Mouse (Mus musculus): ENCODE results near the gene Ubtd2. TPM values are rescaled to one million over a fixed set of nuclear protein-coding genes. Genes with fewer than 3 reads are reported as not detected.

The Ubtd2 gene
- polyA plus RNA-seq, 1 experiment, result 2.4 TPM

DNA sequence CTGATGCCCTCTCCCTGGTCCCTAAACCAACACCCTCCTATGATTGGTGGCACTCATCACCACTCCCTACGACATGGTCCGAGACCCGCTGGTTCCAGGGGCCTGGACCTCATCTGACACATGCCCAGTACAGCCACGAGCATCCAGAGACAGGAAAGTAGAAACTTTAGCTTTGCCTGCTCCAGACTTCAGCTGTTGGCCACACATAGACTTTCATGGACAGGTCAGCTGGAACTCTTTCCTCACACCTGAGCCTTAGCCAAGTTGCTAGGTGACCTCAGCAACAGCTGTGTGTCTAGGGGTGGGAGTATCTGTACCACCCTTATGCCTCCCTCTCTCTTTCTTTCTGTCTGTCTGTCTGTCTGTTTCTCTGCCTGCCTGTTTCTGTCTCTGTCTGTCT, 93.1 kb downstream of the Ubtd2 start:
- no peak for TF ChIP-seq CTCF (IDR thresholded peaks at IDR 0.05; ENCODE audit: extremely low read depth, insufficient read depth, insufficient read length, insufficient replicate concordance)
- TF ChIP-seq POLR2A (IDR thresholded peaks at IDR 0.05; ENCODE audit: low read depth, low read length), result no peak
- H3K27me3 ChIP-seq (ENCODE audit: control insufficient read depth, insufficient read depth, low read length), result no peaks in the 10 kb centered on the region
- WGBS, result 83% methylated on average over 4 of the region's 4 CpGs
- peaks cover 12% of the 10 kb centered on the region for H3K36me3 ChIP-seq (ENCODE audit: control insufficient read depth, insufficient read depth, low read length)
- no peak overlapping the region for H3K4me3 ChIP-seq (ENCODE audit: extremely low read depth, insufficient read depth, insufficient read length)
- peaks cover 52% of the 10 kb centered on the region; the same call in 1 of the 2 replicates for H3K4me1 ChIP-seq (ENCODE audit: control insufficient read depth, insufficient read depth, insufficient read length)
- no peak for DNase-seq (ENCODE audit: low read depth in 1 of 2, low spot score in 2 of 2)
- H3K27ac ChIP-seq (ENCODE audit: insufficient read depth, low read length), result peak overlapping the region; percentile 2; the same call in 1 of the 2 replicates

DNA sequence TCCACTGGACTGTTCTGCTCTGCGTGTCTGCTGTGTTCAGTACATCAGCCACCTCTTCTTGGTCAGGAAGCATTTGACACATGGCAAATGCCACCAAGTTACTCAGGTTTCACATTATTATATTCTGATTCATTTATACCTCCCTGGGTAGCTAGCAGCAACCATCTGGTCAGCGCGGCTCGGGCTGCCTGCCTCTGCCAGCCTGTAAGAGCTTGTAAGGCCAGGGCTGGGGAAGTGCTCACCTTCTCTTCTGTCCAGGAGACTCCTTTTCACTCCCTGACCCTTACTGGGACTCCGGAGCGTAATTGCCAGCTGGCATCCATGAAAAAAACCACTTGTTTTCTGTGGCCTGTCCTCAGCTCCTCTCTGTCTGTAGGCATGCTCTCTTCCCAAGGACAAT, 94.1 kb downstream of the Ubtd2 start:
- 83% methylated on average over 6 of the region's 6 CpGs for WGBS
- DNase-seq (ENCODE audit: low read depth in 1 of 2, low spot score in 2 of 2), result no peak
- no peaks in the 10 kb centered on the region for H3K27me3 ChIP-seq (ENCODE audit: control insufficient read depth, insufficient read depth, low read length)
- H3K27ac ChIP-seq (ENCODE audit: insufficient read depth, low read length), result peak overlapping the region; percentile 43
- TF ChIP-seq POLR2A (IDR thresholded peaks at IDR 0.05; ENCODE audit: low read depth, low read length), result no peak
- no peak for TF ChIP-seq CTCF (IDR thresholded peaks at IDR 0.05; ENCODE audit: extremely low read depth, insufficient read depth, insufficient read length, insufficient replicate concordance)
- H3K36me3 ChIP-seq (ENCODE audit: control insufficient read depth, insufficient read depth, low read length), result peaks cover 9% of the 10 kb centered on the region
- peaks cover 57% of the 10 kb centered on the region for H3K4me1 ChIP-seq (ENCODE audit: control insufficient read depth, insufficient read depth, insufficient read length)
- no peak overlapping the region for H3K4me3 ChIP-seq (ENCODE audit: extremely low read depth, insufficient read depth, insufficient read length)

DNA sequence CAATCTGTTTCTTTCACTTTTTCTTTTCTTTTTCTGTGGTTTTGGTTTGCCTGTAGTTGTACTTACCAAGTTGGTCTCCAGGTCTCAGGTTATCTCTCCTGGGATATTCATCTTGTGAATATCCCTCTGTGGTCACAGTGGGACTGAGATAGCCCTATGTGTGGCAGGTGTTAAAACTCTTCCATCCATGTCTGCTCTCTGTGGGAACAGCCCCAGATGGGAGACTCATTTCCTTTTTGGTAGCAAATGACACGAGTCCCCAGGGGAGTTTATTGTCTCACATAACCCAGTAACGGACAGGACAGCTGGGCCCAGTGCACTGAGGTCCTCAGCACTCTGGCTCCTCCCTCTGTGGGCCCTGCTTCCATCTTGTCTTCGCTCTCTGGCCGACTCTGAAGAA, 94.9 kb downstream of the Ubtd2 start:
- H3K27ac ChIP-seq (ENCODE audit: insufficient read depth, low read length), result peak overlapping the region; percentile 46
- no peak for TF ChIP-seq CTCF (IDR thresholded peaks at IDR 0.05; ENCODE audit: extremely low read depth, insufficient read depth, insufficient read length, insufficient replicate concordance)
- TF ChIP-seq POLR2A (IDR thresholded peaks at IDR 0.05; ENCODE audit: low read depth, low read length), result no peak
- DNase-seq (ENCODE audit: low read depth in 1 of 2, low spot score in 2 of 2), result no peak
- H3K4me3 ChIP-seq (ENCODE audit: extremely low read depth, insufficient read depth, insufficient read length), result no peak overlapping the region
- H3K27me3 ChIP-seq (ENCODE audit: control insufficient read depth, insufficient read depth, low read length), result no peaks in the 10 kb centered on the region
- 34% methylated on average over 4 of the region's 4 CpGs for WGBS
- H3K4me1 ChIP-seq (ENCODE audit: control insufficient read depth, insufficient read depth, insufficient read length), result peaks cover 58% of the 10 kb centered on the region
- peaks cover 6% of the 10 kb centered on the region; the same call in 1 of the 2 replicates for H3K36me3 ChIP-seq (ENCODE audit: control insufficient read depth, insufficient read depth, low read length)

DNA sequence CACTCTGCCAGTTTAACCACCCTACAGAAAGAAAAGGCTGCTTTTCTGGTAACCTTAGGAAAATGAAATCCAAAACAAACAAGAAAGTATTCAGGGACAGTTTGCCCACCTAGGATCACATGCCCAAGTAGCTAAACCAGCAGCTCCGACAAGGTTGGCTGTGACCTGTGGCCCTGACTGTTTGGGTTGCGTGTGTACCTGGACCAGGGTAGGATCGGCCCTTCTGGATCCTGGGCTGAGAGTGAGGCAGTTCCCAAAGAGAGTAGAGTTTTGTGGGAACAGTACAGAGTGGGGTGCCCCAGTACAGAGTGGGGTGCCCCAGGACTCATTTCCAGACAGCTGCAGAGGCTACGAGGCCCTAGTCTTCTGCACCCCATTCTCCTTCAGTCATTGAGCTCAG, 95.9 kb downstream of the Ubtd2 start:
- TF ChIP-seq POLR2A (IDR thresholded peaks at IDR 0.05; ENCODE audit: low read depth, low read length) (no peak), CTCF (IDR thresholded peaks at IDR 0.05; ENCODE audit: extremely low read depth, insufficient read depth, insufficient read length, insufficient replicate concordance) (no peak)
- H3K4me1 ChIP-seq (ENCODE audit: control insufficient read depth, insufficient read depth, insufficient read length), result peaks cover 64% of the 10 kb centered on the region
- no peak overlapping the region for H3K4me3 ChIP-seq (ENCODE audit: extremely low read depth, insufficient read depth, insufficient read length)

DNA sequence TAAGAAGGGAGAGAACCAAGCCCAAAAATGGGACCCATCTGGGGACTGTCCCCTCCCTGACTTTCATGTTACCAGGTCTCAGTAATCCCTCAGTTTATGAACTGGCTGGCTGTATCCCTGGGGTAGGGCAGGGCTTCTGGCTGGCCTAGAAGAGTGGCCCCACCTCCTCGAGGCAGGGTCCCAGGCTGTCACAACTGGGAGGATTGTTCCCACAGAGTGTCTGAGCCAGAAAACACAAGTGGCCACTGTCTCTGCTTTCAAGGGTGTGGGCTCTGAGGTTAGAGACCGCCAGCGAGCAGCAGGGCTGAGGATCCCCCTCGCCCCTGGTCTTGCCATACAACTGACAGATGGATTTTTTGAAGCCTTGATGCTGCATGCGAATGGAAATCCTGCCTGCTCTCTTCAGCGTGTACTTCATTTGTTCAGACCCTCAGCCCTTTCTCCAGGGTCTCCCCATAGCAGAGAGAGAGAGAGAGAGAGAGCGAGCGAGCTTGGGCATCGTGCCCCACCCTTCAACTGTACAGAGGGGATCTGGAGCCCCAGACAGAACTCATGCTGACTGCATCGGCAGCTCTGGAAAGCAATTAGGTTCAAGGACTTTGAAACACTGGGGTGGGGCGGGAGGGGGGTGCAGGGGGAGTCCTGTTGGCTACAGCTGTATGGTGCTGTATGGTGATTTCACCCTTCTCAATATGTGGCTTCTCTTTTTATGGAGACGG, 96.6 kb downstream of the Ubtd2 start:
- WGBS, result 77% methylated on average over 12 of the region's 12 CpGs
- peak overlapping the region; percentile 85 for H3K27ac ChIP-seq (ENCODE audit: insufficient read depth, low read length)
- TF ChIP-seq CTCF (IDR thresholded peaks at IDR 0.05; ENCODE audit: extremely low read depth, insufficient read depth, insufficient read length, insufficient replicate concordance), result no peak
- no peak for TF ChIP-seq POLR2A (IDR thresholded peaks at IDR 0.05; ENCODE audit: low read depth, low read length)
- DNase-seq (ENCODE audit: low read depth in 1 of 2, low spot score in 2 of 2), result no peak
- H3K27me3 ChIP-seq (ENCODE audit: control insufficient read depth, insufficient read depth, low read length), result no peaks in the 10 kb centered on the region
- peaks cover 10% of the 10 kb centered on the region for H3K36me3 ChIP-seq (ENCODE audit: control insufficient read depth, insufficient read depth, low read length)
- no peak overlapping the region for H3K4me3 ChIP-seq (ENCODE audit: extremely low read depth, insufficient read depth, insufficient read length)
- H3K4me1 ChIP-seq (ENCODE audit: control insufficient read depth, insufficient read depth, insufficient read length), result peaks cover 71% of the 10 kb centered on the region

More for the DNA sequence above, 95.9 kb downstream of the Ubtd2 start:
- peaks cover 8% of the 10 kb centered on the region for H3K36me3 ChIP-seq (ENCODE audit: control insufficient read depth, insufficient read depth, low read length)
- peak overlapping the region; percentile 43; the same call in 1 of the 2 replicates for H3K27ac ChIP-seq (ENCODE audit: insufficient read depth, low read length)
- WGBS, result 87% methylated on average over 4 of the region's 4 CpGs
- H3K27me3 ChIP-seq (ENCODE audit: control insufficient read depth, insufficient read depth, low read length), result no peaks in the 10 kb centered on the region
- no peak for DNase-seq (ENCODE audit: low read depth in 1 of 2, low spot score in 2 of 2)

DNA sequence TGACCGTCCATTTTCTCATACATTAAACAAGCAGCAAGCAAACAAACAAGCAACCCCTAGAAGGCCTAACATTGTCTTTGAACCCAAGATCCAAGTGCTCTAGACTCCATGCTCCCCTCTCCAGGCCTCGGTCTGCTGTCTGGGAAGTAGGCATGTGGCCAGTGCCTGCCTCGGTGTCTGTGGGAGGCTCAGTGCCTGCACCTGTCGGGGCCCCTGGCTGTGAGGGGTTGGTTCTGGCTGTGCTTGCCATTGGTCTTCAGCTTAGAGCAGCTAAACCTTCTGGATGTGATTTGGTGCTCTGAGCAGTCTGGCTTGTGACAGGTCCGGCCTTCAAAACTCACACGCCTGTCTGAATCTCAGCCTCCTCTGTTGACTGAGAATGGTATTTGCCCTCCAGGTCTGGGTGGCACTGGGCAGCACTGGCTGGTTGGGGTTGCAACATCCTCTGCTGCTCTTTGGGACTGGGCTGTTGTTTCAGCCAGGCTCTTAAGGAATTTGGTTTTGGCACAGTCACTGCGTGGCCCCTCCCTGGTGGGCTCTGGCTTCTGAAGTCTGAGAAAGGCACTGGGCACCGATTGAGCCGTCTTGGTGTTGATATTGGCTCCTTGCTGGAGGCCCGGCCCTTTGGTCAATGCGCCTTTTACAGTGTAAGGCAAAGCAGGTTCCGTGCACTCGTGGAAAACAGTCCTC, 97.4 kb downstream of the Ubtd2 start:
- Histone ChIP-seq H3K4me1 (ENCODE audit: control insufficient read depth, insufficient read depth, insufficient read length) (peaks cover 71% of the 10 kb centered on the region), H3K36me3 (ENCODE audit: control insufficient read depth, insufficient read depth, low read length) (peaks cover 14% of the 10 kb centered on the region), H3K27ac (ENCODE audit: insufficient read depth, low read length) (peak overlapping the region; percentile 85), H3K27me3 (ENCODE audit: control insufficient read depth, insufficient read depth, low read length) (no peaks in the 10 kb centered on the region), H3K4me3 (ENCODE audit: extremely low read depth, insufficient read depth, insufficient read length) (no peak overlapping the region)
- DNase-seq (ENCODE audit: low read depth in 1 of 2, low spot score in 2 of 2), result no peak
- WGBS, result 65% methylated on average over 13 of the region's 13 CpGs
- TF ChIP-seq CTCF (IDR thresholded peaks at IDR 0.05; ENCODE audit: extremely low read depth, insufficient read depth, insufficient read length, insufficient replicate concordance) (no peak), POLR2A (IDR thresholded peaks at IDR 0.05; ENCODE audit: low read depth, low read length) (no peak)
